Mouse (Mus musculus) left cerebral cortex, postnatal 25 days (tissue): ENCODE results near the gene Zfp697. TPM values are rescaled to one million over a fixed set of nuclear protein-coding genes. Genes with fewer than 3 reads are reported as not detected.
"Not testable (repeated sequence)": the region's sequence is repeated elsewhere in the genome, so short reads cannot be mapped to it uniquely, and the experiment has no call there.

Source experiments
- DNase-seq, 2 experiments: peaks; one replicate each; pipeline ENCODE4 v3.0.0; 2022; ENCODE audit warnings: low spot score in 2 of 2, mixed read lengths in 1 of 2
- intact Hi-C: fragments of 180-260 bp; cut with DNase I; formaldehyde crosslinking; loops from one replicate; pipeline ENCODE4 v1.15.1; 2025
- total RNA-seq, 2 experiments: library from RNA; stranded (reverse); gene quantifications; 2 replicates each; pipeline ENCODE4 v1.2.3; 2021

Zfp697 gene
- total RNA-seq, 2 experiments from 2014 or later, result 33.6 to 34.9 TPM

DNA sequence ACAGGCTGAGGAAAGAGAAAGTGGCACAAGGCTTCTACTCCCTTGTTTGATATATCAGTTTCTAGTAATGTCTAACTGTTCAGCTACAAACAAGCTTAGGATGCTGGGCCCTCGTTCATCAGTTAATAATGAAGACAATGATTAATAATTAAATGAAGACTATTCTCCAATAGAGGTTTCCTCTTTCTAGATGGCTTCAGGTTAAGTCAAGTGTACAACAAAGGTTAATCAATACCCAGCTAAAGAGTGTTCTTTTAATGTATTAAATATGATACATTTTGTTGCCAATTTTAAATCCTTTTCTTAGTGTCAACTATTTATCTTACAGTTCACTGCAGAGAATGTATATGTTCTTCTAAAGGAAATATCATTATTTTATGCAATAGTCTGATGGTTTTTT lies 74.8 kb downstream of the Zfp697 start, which contains the start of gene Gm4450:
TSS of gene Gm4450 (minus strand) at position 101 of the 400 bp plus-strand sequence.
- DNase-seq, intact Hi-C loops: not testable (repeated sequence)

DNA sequence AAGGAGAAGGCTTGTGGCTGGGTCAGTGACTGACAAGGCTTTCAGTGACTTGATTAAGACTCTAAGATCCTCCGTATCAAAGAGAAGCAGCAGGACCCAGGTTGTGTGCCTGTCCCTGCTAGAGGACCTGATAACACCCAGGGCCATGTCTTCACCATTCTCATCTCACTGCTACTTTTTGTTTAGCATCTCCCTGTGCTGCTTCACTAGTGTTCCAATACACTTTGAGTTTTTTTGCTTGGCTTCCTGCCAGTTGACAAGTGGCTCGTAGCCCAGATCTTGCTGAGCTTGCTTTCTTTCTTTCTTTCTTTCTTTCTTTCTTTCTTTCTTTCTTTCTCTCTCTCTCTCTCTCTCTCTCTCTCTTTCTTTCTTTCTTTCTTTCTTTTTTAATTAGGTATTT lies 87.1 kb downstream of the Zfp697 start:
- DNase-seq, intact Hi-C loops: not testable (repeated sequence)

GRCm38 (mm10) chr3:98471057-98471456 lies 88.8 kb downstream of the Zfp697 start:
- DNase-seq, intact Hi-C loops: not testable (repeated sequence)

- intact Hi-C loops, DNase-seq: not testable (repeated sequence)
These were observed 89.2 kb downstream of the Zfp697 start for GRCm38 (mm10) chr3:98471499-98471898.

DNA sequence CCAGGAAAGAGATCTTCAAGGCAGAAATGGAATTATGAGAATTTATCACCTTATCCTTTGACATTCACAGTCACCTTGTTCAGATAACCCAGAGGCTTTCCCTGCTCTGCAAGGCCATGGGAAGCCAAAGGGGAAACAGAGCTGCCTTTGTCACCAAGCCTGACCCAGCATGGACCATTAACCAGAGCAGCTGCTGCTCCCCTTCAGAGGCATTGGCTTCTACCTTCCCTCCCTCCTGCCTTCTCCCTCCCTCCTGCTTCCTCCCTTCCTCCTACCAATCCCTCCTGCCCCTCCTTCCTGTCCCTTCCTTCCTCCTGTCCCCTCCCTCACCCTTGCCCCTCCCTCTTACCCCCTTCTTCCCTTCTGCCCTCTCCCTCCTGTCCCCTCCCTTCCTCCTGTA lies 111.9 kb downstream of the Zfp697 start:
- DNase-seq, intact Hi-C loops: not testable (repeated sequence)

DNA sequence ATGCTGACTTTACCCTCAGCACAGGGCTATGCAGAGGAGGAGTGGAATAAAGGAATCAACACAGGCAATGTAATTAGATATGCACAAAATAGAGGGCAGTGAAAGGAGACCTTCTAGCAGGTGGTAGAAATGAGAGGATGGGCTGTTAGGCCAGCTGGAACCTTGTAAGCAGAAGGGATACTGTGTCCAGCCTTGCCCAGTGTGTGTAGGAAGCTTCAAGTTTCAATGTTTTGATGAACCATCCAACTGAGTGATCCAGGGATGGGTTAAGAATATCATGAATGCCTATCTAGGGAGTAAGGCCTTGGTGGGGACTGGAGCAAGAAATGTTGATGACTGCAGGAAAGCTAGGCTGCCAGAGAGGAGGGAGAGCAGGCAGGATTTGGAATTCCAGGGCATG lies 112.8 kb downstream of the Zfp697 start:
- DNase-seq, intact Hi-C loops: not testable (repeated sequence)

GRCm38 (mm10) chr3:98496762-98497161 lies 114.5 kb downstream of the Zfp697 start:
- DNase-seq, intact Hi-C loops: not testable (repeated sequence)

GRCm38 (mm10) chr3:98497401-98497800 lies 115.1 kb downstream of the Zfp697 start:
- intact Hi-C loops, DNase-seq: not testable (repeated sequence)

DNA sequence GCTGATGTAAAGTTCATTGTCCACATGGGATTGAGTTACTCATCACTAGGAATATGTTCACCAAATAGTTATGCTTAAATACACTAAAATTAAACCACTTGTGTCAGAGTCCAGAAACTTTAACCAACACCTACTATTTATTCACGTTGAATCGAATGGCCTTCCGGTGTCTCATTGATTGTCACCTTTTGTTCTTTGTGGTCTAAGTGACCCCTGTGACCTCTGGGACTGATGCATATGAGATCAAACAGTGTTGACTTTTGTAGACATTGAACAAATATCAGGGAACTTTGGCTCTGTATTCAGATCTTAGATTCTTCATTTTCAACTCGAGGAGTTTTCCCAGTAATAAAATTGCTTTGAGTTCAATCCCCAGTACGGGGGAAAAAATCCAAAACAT lies 125.0 kb downstream of the Zfp697 start:
- DNase-seq, intact Hi-C loops: not testable (repeated sequence)

DNA sequence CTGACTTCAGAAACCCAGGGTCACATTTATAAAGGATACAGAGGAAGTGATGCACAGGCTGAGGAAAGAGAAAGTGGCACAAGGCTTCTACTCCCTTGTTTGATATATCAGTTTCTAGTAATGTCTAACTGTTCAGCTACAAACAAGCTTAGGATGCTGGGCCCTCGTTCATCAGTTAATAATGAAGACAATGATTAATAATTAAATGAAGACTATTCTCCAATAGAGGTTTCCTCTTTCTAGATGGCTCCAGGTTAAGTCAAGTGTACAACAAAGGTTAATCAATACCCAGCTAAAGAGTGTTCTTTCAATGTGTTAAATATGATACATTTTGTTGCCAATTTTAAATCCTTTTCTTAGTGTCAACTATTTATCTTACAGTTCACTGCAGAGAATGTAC lies 128.2 kb downstream of the Zfp697 start, which contains the start of gene Hsd3b4:
TSS of gene Hsd3b4 (minus strand) at position 101 of the 400 bp plus-strand sequence.
- intact Hi-C loops, DNase-seq: not testable (repeated sequence)

DNA sequence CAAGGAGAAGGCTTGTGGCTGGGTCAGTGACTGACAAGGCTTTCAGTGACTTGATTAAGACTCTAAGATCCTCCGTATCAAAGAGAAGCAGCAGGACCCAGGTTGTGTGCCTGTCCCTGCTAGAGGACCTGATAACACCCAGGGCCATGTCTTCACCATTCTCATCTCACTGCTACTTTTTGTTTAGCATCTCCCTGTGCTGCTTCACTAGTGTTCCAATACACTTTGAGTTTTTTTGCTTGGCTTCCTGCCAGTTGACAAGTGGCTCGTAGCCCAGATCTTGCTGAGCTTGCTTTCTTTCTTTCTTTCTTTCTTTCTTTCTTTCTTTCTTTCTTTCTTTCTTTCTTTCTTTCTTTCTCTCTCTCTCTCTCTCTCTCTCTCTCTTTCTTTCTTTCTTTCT lies 140.5 kb downstream of the Zfp697 start:
- DNase-seq, intact Hi-C loops: not testable (repeated sequence)

- DNase-seq, intact Hi-C loops: not testable (repeated sequence)
These were observed 142.3 kb downstream of the Zfp697 start for GRCm38 (mm10) chr3:98524552-98524951.

DNA sequence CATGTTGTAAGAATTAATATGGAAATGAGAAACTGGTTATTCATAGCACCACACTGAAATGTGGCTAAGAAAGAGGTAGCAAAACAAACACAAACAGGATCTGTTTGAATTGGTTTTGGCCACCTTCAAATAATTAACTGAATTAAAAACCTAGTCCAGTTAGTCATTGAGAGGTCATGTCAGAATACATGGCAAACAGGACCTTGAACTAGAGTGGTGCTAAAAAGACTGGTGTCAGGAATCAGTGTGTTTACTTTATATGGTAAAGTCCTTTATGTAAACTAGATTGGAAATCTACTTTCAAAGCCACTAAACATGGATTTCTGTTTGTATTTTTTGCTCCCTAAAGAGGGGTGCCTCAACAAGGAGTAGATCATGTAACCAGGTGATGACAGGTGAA lies 142.7 kb downstream of the Zfp697 start:
- DNase-seq, intact Hi-C loops: not testable (repeated sequence)

GRCm38 (mm10) chr3:98547641-98548040 lies 165.4 kb downstream of the Zfp697 start:
- intact Hi-C loops, DNase-seq: not testable (repeated sequence)

DNA sequence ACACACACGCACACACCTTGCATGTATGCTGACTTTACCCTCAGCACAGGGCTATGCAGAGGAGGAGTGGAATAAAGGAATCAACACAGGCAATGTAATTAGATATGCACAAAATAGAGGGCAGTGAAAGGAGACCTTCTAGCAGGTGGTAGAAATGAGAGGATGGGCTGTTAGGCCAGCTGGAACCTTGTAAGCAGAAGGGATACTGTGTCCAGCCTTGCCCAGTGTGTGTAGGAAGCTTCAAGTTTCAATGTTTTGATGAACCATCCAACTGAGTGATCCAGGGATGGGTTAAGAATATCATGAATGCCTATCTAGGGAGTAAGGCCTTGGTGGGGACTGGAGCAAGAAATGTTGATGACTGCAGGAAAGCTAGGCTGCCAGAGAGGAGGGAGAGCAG lies 166.2 kb downstream of the Zfp697 start:
- intact Hi-C loops, DNase-seq: not testable (repeated sequence)

GRCm38 (mm10) chr3:98550215-98550614 lies 168.0 kb downstream of the Zfp697 start:
- intact Hi-C loops, result not testable (repeated sequence)

GRCm38 (mm10) chr3:98550832-98551231 lies 168.6 kb downstream of the Zfp697 start:
- intact Hi-C loops, DNase-seq: not testable (repeated sequence)

More at GRCm38 (mm10) chr3:98550215-98550614, 168.0 kb downstream of the Zfp697 start:
- DNase-seq, result not testable (repeated sequence)

DNA sequence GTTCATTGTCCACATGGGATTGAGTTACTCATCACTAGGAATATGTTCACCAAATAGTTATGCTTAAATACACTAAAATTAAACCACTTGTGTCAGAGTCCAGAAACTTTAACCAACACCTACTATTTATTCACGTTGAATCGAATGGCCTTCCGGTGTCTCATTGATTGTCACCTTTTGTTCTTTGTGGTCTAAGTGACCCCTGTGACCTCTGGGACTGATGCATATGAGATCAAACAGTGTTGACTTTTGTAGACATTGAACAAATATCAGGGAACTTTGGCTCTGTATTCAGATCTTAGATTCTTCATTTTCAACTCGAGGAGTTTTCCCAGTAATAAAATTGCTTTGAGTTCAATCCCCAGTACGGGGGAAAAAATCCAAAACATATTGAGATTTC lies 178.4 kb downstream of the Zfp697 start:
- intact Hi-C loops, result not testable (repeated sequence)

GRCm38 (mm10) chr3:98563831-98564230 lies 181.6 kb downstream of the Zfp697 start:
- DNase-seq, intact Hi-C loops: not testable (repeated sequence)

More for the DNA sequence above, 178.4 kb downstream of the Zfp697 start:
- DNase-seq, result not testable (repeated sequence)

- intact Hi-C loops, DNase-seq: not testable (repeated sequence)
These were observed 182.6 kb downstream of the Zfp697 start for GRCm38 (mm10) chr3:98564894-98565293.

- DNase-seq, intact Hi-C loops: not testable (repeated sequence)
These were observed 185.5 kb downstream of the Zfp697 start for GRCm38 (mm10) chr3:98567717-98568116.
